Mouse (Mus musculus): ENCODE data around the gene Dnajc5g.
A peak's percentile ranks its signal among the peaks of the same experiment; 100 is the strongest.

Gene Dnajc5g

GRCm38 (mm10) chr5:31108000-31108490, 2.0 kb downstream of the Dnajc5g start, which contains the start of gene Slc30a3:
Gene Slc30a3 (minus strand): TSS chr5:31108237.
- no peak for DNase-seq (ENCODE audit: low spot score in 2 of 2)

- no peak for DNase-seq (ENCODE audit: low spot score in 2 of 2)
These were observed 4.7 kb downstream of the Dnajc5g start for GRCm38 (mm10) chr5:31110781-31111180.

GRCm38 (mm10) chr5:31116354-31116753, 10.3 kb downstream of the Dnajc5g start, which contains the start of gene Trim54:
Gene Trim54 (plus strand): TSS chr5:31116712.
- no peak for DNase-seq (ENCODE audit: low spot score in 2 of 2)

- DNase-seq (ENCODE audit: low spot score in 2 of 2) = no peak
These were observed 10.8 kb downstream of the Dnajc5g start for GRCm38 (mm10) chr5:31116912-31117311.

- DNase-seq (ENCODE audit: low spot score in 2 of 2) = no peak
These were observed 15.0 kb downstream of the Dnajc5g start for GRCm38 (mm10) chr5:31121111-31121510.

- no peak for DNase-seq (ENCODE audit: low spot score in 2 of 2)
These were observed 17.4 kb downstream of the Dnajc5g start for GRCm38 (mm10) chr5:31123481-31123880.

- DNase-seq (ENCODE audit: low spot score in 2 of 2) = no peak
These were observed 20.0 kb downstream of the Dnajc5g start for GRCm38 (mm10) chr5:31126050-31126449.

- DNase-seq (ENCODE audit: low spot score in 2 of 2) = no peak
These were observed 30.8 kb downstream of the Dnajc5g start for GRCm38 (mm10) chr5:31136730-31137424.

- no peak for DNase-seq (ENCODE audit: low spot score in 2 of 2)
These were observed 31.6 kb downstream of the Dnajc5g start for GRCm38 (mm10) chr5:31137658-31138057.

GRCm38 (mm10) chr5:31138241-31138967, 32.3 kb downstream of the Dnajc5g start, which contains the start of gene Ucn:
Gene Ucn (minus strand): TSS chr5:31138829.
- no peak for DNase-seq (ENCODE audit: low spot score in 2 of 2)

GRCm38 (mm10) chr5:31138968-31139425, 32.9 kb downstream of the Dnajc5g start:
- DNase-seq (ENCODE audit: low spot score in 2 of 2) = no peak

GRCm38 (mm10) chr5:31149781-31150180, 43.7 kb downstream of the Dnajc5g start:
- DNase-seq (ENCODE audit: low spot score in 2 of 2) = no peak

- no peak for DNase-seq (ENCODE audit: low spot score in 2 of 2)
These were observed 45.7 kb downstream of the Dnajc5g start for GRCm38 (mm10) chr5:31151746-31152145.

- DNase-seq (ENCODE audit: low spot score in 2 of 2) = no peak
These were observed 47.5 kb downstream of the Dnajc5g start for GRCm38 (mm10) chr5:31153516-31154151.

- DNase-seq (ENCODE audit: low spot score in 2 of 2) = peak; percentile 60 to 72
These were observed 48.1 kb downstream of the Dnajc5g start, which contains the start of gene Mpv17 for GRCm38 (mm10) chr5:31154152-31154553. Gene Mpv17 (minus strand): TSS chr5:31154251.
